Mouse (Mus musculus): ENCODE data around the gene Lamtor2.

DNA sequence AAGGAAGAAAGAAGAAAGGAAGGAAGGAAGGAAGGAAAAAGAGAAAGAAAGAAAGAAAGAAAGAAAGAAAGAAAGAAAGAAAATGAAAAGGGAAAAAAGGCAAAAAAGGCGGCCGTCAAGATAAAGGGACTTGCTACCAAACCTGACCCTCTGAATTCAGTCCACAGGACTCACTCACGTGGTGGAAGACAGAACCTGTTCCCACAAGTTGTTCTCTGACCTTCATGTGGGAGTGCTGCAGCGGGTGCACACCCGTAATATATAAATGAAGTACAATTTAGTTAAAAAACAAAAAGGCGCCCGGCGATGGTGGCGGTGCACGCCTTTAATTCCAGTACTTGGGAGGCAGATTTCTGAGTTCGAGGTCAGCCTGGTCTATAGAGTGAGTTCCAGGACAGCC, 24.2 kb downstream of the Lamtor2 start:
- TF ChIP-seq GATA1 (IDR thresholded peaks at IDR 0.05; ENCODE audit: borderline replicate concordance, low read length) = no peak
- TF ChIP-seq FLI1 (IDR thresholded peaks at IDR 0.05; ENCODE audit: low read length) = no peak

All from megakaryocyte, embryonic 14.5 days (primary cell).